Mouse (Mus musculus): ENCODE data around the gene Gab2. TPM values are rescaled to one million over a fixed set of nuclear protein-coding genes. Genes with fewer than 3 reads are reported as not detected.

Gab2 gene
- polyA plus RNA-seq, 1 experiment: 25.8 TPM

- peak; percentile 48 for DNase-seq
- H3K4me3 ChIP-seq (replicated peaks; ENCODE audit: extremely low read depth, low read depth, low read length): no peak overlapping the region
- H3K4me1 ChIP-seq (ENCODE audit: control insufficient read depth, insufficient read depth, low read length): no peaks in the 10 kb centered on the region
- WGBS: 5% methylated on average over 2 of the region's 2 CpGs
- TF ChIP-seq CTCF (IDR thresholded peaks at IDR 0.05; ENCODE audit: insufficient read depth, low read length): peak; percentile 46
- no peak for TF ChIP-seq POLR2A (IDR thresholded peaks at IDR 0.05; ENCODE audit: borderline replicate concordance, extremely low read depth, low read depth, low read length)
Measured at GRCm38 (mm10) chr7:97297466-97297865, 216.1 kb downstream of the Gab2 start.

DNA sequence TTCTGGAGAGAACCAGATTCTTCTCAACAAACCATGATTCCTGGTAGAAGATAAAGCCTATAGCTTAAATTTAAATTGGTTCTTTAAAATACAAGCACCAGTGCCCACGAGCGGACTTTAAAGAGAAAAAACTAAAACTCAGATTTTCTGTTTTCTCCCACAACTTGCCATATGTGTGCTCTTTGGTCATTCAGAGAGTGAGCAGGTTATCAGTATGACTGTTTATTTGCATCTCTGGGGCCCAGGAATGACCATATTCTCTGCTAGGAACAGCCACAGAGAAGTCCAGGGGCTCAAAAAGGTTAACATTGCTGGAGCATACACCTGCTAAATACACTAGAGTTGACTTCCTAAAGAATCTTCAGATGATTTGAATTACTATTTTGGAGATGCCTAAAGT, 216.9 kb downstream of the Gab2 start:
- no peak for DNase-seq
- TF ChIP-seq POLR2A (IDR thresholded peaks at IDR 0.05; ENCODE audit: borderline replicate concordance, extremely low read depth, low read depth, low read length) (no peak), CTCF (IDR thresholded peaks at IDR 0.05; ENCODE audit: insufficient read depth, low read length) (no peak)
- WGBS: over 99% methylated on average over 2 of the region's 2 CpGs

GRCm38 (mm10) chr7:97298943-97299342, 217.6 kb downstream of the Gab2 start:
- DNase-seq: no peak
- Histone ChIP-seq H3K4me3 (replicated peaks; ENCODE audit: extremely low read depth, low read depth, low read length) (no peak overlapping the region), H3K4me1 (ENCODE audit: control insufficient read depth, insufficient read depth, low read length) (no peaks in the 10 kb centered on the region)
- TF ChIP-seq POLR2A (IDR thresholded peaks at IDR 0.05; ENCODE audit: borderline replicate concordance, extremely low read depth, low read depth, low read length) (no peak), CTCF (IDR thresholded peaks at IDR 0.05; ENCODE audit: insufficient read depth, low read length) (no peak)
- WGBS: 93% methylated on average over 6 of the region's 6 CpGs

More for the DNA sequence above, 216.9 kb downstream of the Gab2 start:
- H3K4me1 ChIP-seq (ENCODE audit: control insufficient read depth, insufficient read depth, low read length): no peaks in the 10 kb centered on the region
- H3K4me3 ChIP-seq (replicated peaks; ENCODE audit: extremely low read depth, low read depth, low read length): no peak overlapping the region

GRCm38 (mm10) chr7:97300914-97301313, 219.5 kb downstream of the Gab2 start:
- H3K4me1 ChIP-seq (ENCODE audit: control insufficient read depth, insufficient read depth, low read length): no peaks in the 10 kb centered on the region
- H3K4me3 ChIP-seq (replicated peaks; ENCODE audit: extremely low read depth, low read depth, low read length): no peak overlapping the region
- 82% methylated on average over 2 of the region's 2 CpGs for WGBS
- no peak for DNase-seq
- TF ChIP-seq CTCF (IDR thresholded peaks at IDR 0.05; ENCODE audit: insufficient read depth, low read length) (no peak), POLR2A (IDR thresholded peaks at IDR 0.05; ENCODE audit: borderline replicate concordance, extremely low read depth, low read depth, low read length) (no peak)

- Histone ChIP-seq H3K4me1 (ENCODE audit: control insufficient read depth, insufficient read depth, low read length) (no peaks in the 10 kb centered on the region), H3K4me3 (replicated peaks; ENCODE audit: extremely low read depth, low read depth, low read length) (no peak overlapping the region)
- 86% methylated on average over 8 of the region's 8 CpGs for WGBS
- TF ChIP-seq CTCF (IDR thresholded peaks at IDR 0.05; ENCODE audit: insufficient read depth, low read length) (no peak), POLR2A (IDR thresholded peaks at IDR 0.05; ENCODE audit: borderline replicate concordance, extremely low read depth, low read depth, low read length) (no peak)
- DNase-seq: peak; percentile 1
Measured at GRCm38 (mm10) chr7:97301321-97301720, 219.9 kb downstream of the Gab2 start.

DNA sequence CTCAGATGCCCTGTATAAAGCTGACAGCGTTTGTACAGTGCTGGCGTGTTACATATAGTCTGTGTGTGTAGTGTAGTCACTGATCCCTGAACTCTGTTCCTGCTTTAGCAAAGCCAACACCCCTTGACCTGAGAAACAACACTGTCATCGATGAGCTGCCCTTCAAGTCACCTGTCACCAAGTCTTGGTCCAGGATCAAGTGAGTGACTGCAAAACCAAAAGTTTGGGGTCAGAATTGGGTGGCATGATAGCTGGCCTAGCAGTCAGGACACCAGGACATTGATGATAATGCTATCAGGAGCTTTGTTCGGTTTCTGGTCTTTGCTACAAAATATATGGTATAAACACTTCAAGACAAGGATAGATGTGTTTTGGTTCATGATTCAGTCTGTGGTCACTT, 220.9 kb downstream of the Gab2 start:
- H3K4me3 ChIP-seq (replicated peaks; ENCODE audit: extremely low read depth, low read depth, low read length): no peak overlapping the region
- DNase-seq: no peak
- H3K4me1 ChIP-seq (ENCODE audit: control insufficient read depth, insufficient read depth, low read length): no peaks in the 10 kb centered on the region
- 83% methylated on average over 4 of the region's 4 CpGs for WGBS
- no peak for TF ChIP-seq CTCF (IDR thresholded peaks at IDR 0.05; ENCODE audit: insufficient read depth, low read length)
- no peak for TF ChIP-seq POLR2A (IDR thresholded peaks at IDR 0.05; ENCODE audit: borderline replicate concordance, extremely low read depth, low read depth, low read length)

DNA sequence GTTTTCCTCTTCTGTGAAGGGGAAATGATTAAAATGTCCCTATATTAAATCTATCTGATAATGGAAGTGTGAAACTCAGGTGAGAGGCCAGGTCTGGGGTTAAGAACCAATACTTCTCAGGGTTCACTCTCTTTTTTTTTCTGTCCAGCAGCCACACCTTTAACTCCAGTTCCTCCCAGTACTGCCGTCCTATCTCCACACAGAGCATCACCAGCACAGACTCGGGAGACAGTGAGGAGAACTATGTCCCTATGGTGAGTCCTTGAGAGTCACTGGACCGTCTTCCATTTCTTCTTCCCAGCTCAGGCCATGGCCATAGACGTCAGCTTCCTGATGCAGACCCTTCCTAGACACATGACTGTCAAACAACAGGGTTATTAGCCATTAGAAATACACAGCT, 221.5 kb downstream of the Gab2 start:
- 87% methylated on average over 4 of the region's 4 CpGs for WGBS
- no peak for DNase-seq
- TF ChIP-seq CTCF (IDR thresholded peaks at IDR 0.05; ENCODE audit: insufficient read depth, low read length): no peak
- TF ChIP-seq POLR2A (IDR thresholded peaks at IDR 0.05; ENCODE audit: borderline replicate concordance, extremely low read depth, low read depth, low read length): no peak
- Histone ChIP-seq H3K4me1 (ENCODE audit: control insufficient read depth, insufficient read depth, low read length) (no peaks in the 10 kb centered on the region), H3K4me3 (replicated peaks; ENCODE audit: extremely low read depth, low read depth, low read length) (no peak overlapping the region)

- DNase-seq: peak; percentile 1
- Histone ChIP-seq H3K4me1 (ENCODE audit: control insufficient read depth, insufficient read depth, low read length) (no peaks in the 10 kb centered on the region), H3K4me3 (replicated peaks; ENCODE audit: extremely low read depth, low read depth, low read length) (no peak overlapping the region)
- TF ChIP-seq POLR2A (IDR thresholded peaks at IDR 0.05; ENCODE audit: borderline replicate concordance, extremely low read depth, low read depth, low read length): no peak
- WGBS: 79% methylated on average over 2 of the region's 2 CpGs
Measured at GRCm38 (mm10) chr7:97303614-97304013, 222.2 kb downstream of the Gab2 start.

DNA sequence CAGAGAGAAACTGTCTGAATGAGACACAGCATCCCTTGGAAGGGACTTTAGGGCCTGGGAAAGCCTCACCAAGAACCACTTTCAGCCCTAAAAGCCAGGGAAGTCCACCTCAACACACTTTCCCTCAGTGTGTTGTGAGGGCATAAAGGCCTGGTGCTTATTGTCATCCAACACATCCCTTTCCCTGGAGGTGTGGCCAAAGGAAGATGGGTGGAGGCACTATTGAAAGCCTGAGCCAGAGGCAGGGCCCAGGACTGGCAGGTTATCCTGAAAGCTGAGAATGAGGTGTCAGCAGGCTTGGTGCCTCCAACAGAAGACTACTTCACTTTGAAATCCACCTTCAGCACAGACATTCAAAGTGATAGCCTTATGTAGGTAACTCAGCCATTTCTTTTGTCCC, 223.1 kb downstream of the Gab2 start:
- Histone ChIP-seq H3K4me1 (ENCODE audit: control insufficient read depth, insufficient read depth, low read length) (no peaks in the 10 kb centered on the region), H3K4me3 (replicated peaks; ENCODE audit: extremely low read depth, low read depth, low read length) (no peak overlapping the region)
- TF ChIP-seq CTCF (IDR thresholded peaks at IDR 0.05; ENCODE audit: insufficient read depth, low read length): no peak
- no peak for TF ChIP-seq POLR2A (IDR thresholded peaks at IDR 0.05; ENCODE audit: borderline replicate concordance, extremely low read depth, low read depth, low read length)
- DNase-seq: peak; percentile 3

DNA sequence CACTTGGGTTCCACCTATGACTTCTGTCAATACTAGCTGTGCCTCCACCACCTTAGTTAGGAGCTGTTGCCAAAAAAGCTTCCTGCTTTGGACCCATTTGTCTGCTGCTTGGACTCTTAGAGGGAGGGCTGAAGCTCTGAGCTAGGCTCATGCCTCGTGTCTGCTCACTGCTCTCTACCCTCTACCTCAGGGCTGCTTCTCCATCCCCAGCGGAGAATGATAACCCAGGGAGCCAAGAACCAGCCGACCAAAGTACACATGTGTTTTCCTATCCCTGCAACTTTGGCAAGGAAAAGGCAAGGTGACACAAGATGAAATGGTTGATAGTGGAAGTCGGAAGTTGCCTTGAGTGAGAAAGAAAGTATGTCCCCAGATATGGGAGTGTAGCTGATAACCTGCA, 223.8 kb downstream of the Gab2 start:
- TF ChIP-seq CTCF (IDR thresholded peaks at IDR 0.05; ENCODE audit: insufficient read depth, low read length) (no peak), POLR2A (IDR thresholded peaks at IDR 0.05; ENCODE audit: borderline replicate concordance, extremely low read depth, low read depth, low read length) (no peak)
- Histone ChIP-seq H3K4me3 (replicated peaks; ENCODE audit: extremely low read depth, low read depth, low read length) (no peak overlapping the region), H3K4me1 (ENCODE audit: control insufficient read depth, insufficient read depth, low read length) (no peaks in the 10 kb centered on the region)
- DNase-seq: peak; percentile 0
- WGBS: 79% methylated on average over 4 of the region's 4 CpGs
